Mouse (Mus musculus): ENCODE results near the gene Fryl.

DNA sequence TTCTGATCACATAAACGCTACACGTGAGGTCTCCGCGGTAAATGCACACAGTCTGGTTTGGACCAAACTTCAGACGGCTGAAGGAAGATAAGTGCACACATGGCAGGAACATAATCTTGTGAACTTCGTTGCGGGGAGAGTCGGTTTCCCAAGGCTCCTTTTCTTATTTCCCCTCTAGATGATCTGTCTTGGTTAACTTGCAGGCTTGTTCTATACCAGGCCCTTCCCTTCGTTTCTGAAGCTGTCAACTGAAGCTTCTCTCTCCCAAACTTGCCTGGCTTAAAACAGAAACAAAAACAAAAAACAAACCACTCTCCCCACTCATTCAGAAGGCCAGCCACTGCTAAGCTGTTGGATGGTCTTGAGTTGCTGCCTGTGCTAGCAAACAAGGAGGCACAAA, 241.7 kb downstream of the Fryl start:
- no peak for TF ChIP-seq CTCF (IDR thresholded peaks at IDR 0.05; ENCODE audit: low read depth, low read length)
- TF ChIP-seq GATA1 (IDR thresholded peaks at IDR 0.05; ENCODE audit: borderline replicate concordance, low read length) = no peak
- no peak for TF ChIP-seq POLR2AphosphoS5 (IDR thresholded peaks at IDR 0.05; ENCODE audit: insufficient replicate concordance, low read depth, low read length)

Measured in G1E (cell line).